Mouse (Mus musculus): ENCODE measurements around the gene Slc47a1. TPM values are rescaled to one million over a fixed set of nuclear protein-coding genes. Genes with fewer than 3 reads are reported as not detected.

Gene Slc47a1
- polyA plus RNA-seq, 1 experiment from 2014 or later, result 2.9 TPM

GRCm38 (mm10) chr11:61341233-61341632 lies 36.9 kb downstream of the Slc47a1 start:
- Histone ChIP-seq H3K9ac (replicated peaks; ENCODE audit: low read depth) (no peak overlapping the region), H3K36me3 (ENCODE audit: insufficient read depth, low read length) (no peaks in the 10 kb centered on the region), H3K4me3 (ENCODE audit: low read depth, low read length) (no peak overlapping the region), H3K27me3 (replicated peaks; ENCODE audit: insufficient read depth, low read length) (peaks cover 11% of the 10 kb centered on the region; the same call in 1 of the 2 replicates), H3K4me2 (replicated peaks; ENCODE audit: low read depth, low read length) (no peak overlapping the region), H3K9me3 (ENCODE audit: low read length) (no peaks in the 10 kb centered on the region), H3K4me1 (ENCODE audit: insufficient read depth, low read depth, low read length) (peaks cover 3% of the 10 kb centered on the region; the same call in 1 of the 2 replicates), H3K27ac (ENCODE audit: low read length) (no peak overlapping the region)
- no peak for DNase-seq (ENCODE audit: low spot score)
- no peak for TF ChIP-seq EP300 (IDR thresholded peaks at IDR 0.05)
- no peak for TF ChIP-seq CTCF (IDR thresholded peaks at IDR 0.05)
- WGBS, result 77% methylated on average over 4 of the region's 4 CpGs
- ATAC-seq, result no peak

- H3K9ac ChIP-seq (replicated peaks; ENCODE audit: low read depth), result no peak overlapping the region
- H3K27me3 ChIP-seq (replicated peaks; ENCODE audit: insufficient read depth, low read length), result peaks cover 11% of the 10 kb centered on the region; the same call in 1 of the 2 replicates
- H3K27ac ChIP-seq (ENCODE audit: low read length), result no peak overlapping the region
- peaks cover 3% of the 10 kb centered on the region; the same call in 1 of the 2 replicates for H3K4me1 ChIP-seq (ENCODE audit: insufficient read depth, low read depth, low read length)
- no peak overlapping the region for H3K4me2 ChIP-seq (replicated peaks; ENCODE audit: low read depth, low read length)
- DNase-seq (ENCODE audit: low spot score), result no peak
- no peak for TF ChIP-seq EP300 (IDR thresholded peaks at IDR 0.05)
- no peak for TF ChIP-seq CTCF (IDR thresholded peaks at IDR 0.05)
- H3K36me3 ChIP-seq (ENCODE audit: insufficient read depth, low read length), result no peaks in the 10 kb centered on the region
- WGBS, result 80% methylated on average over 4 of the region's 4 CpGs
- no peaks in the 10 kb centered on the region for H3K9me3 ChIP-seq (ENCODE audit: low read length)
- no peak overlapping the region for H3K4me3 ChIP-seq (ENCODE audit: low read depth, low read length)
- no peak for ATAC-seq
Measured at GRCm38 (mm10) chr11:61340374-61340773, 37.8 kb downstream of the Slc47a1 start.

- 61% methylated on average over 10 of the region's 10 CpGs for WGBS
- ATAC-seq (no peak), DNase-seq (ENCODE audit: low spot score) (peak; percentile 43)
- no peak overlapping the region for H3K4me2 ChIP-seq (replicated peaks; ENCODE audit: low read depth, low read length)
- H3K27me3 ChIP-seq (replicated peaks; ENCODE audit: insufficient read depth, low read length), result peaks cover 5% of the 10 kb centered on the region; the same call in 1 of the 2 replicates
- H3K27ac ChIP-seq (ENCODE audit: low read length), result no peak overlapping the region
- H3K4me3 ChIP-seq (ENCODE audit: low read depth, low read length), result no peak overlapping the region
- no peaks in the 10 kb centered on the region for H3K9me3 ChIP-seq (ENCODE audit: low read length)
- peaks cover 2% of the 10 kb centered on the region; the same call in 1 of the 2 replicates for H3K4me1 ChIP-seq (ENCODE audit: insufficient read depth, low read depth, low read length)
- TF ChIP-seq CTCF (IDR thresholded peaks at IDR 0.05) (peak; percentile 62), EP300 (IDR thresholded peaks at IDR 0.05) (no peak)
- H3K36me3 ChIP-seq (ENCODE audit: insufficient read depth, low read length), result no peaks in the 10 kb centered on the region
- H3K9ac ChIP-seq (replicated peaks; ENCODE audit: low read depth), result no peak overlapping the region
Measured at GRCm38 (mm10) chr11:61337586-61337985, 40.6 kb downstream of the Slc47a1 start.

- 57% methylated on average over 10 of the region's 10 CpGs for WGBS
- no peaks in the 10 kb centered on the region for H3K4me1 ChIP-seq (ENCODE audit: insufficient read depth, low read depth, low read length)
- no peak overlapping the region for H3K27ac ChIP-seq (ENCODE audit: low read length)
- H3K9me3 ChIP-seq (ENCODE audit: low read length), result no peaks in the 10 kb centered on the region
- H3K36me3 ChIP-seq (ENCODE audit: insufficient read depth, low read length), result no peaks in the 10 kb centered on the region
- no peak overlapping the region for H3K4me2 ChIP-seq (replicated peaks; ENCODE audit: low read depth, low read length)
- no peak for ATAC-seq
- no peak overlapping the region for H3K9ac ChIP-seq (replicated peaks; ENCODE audit: low read depth)
- DNase-seq (ENCODE audit: low spot score), result no peak
- H3K4me3 ChIP-seq (ENCODE audit: low read depth, low read length), result no peak overlapping the region
- no peaks in the 10 kb centered on the region for H3K27me3 ChIP-seq (replicated peaks; ENCODE audit: insufficient read depth, low read length)
- TF ChIP-seq EP300 (IDR thresholded peaks at IDR 0.05), result no peak
- TF ChIP-seq CTCF (IDR thresholded peaks at IDR 0.05), result no peak
Measured at GRCm38 (mm10) chr11:61320904-61321687, 57.0 kb downstream of the Slc47a1 start.

GRCm38 (mm10) chr11:61319923-61320567 lies 58.1 kb downstream of the Slc47a1 start:
- Histone ChIP-seq H3K9me3 (ENCODE audit: low read length) (no peaks in the 10 kb centered on the region), H3K4me2 (replicated peaks; ENCODE audit: low read depth, low read length) (no peak overlapping the region), H3K36me3 (ENCODE audit: insufficient read depth, low read length) (no peaks in the 10 kb centered on the region), H3K27ac (ENCODE audit: low read length) (no peak overlapping the region), H3K4me1 (ENCODE audit: insufficient read depth, low read depth, low read length) (no peaks in the 10 kb centered on the region), H3K9ac (replicated peaks; ENCODE audit: low read depth) (no peak overlapping the region), H3K27me3 (replicated peaks; ENCODE audit: insufficient read depth, low read length) (no peaks in the 10 kb centered on the region), H3K4me3 (ENCODE audit: low read depth, low read length) (no peak overlapping the region)
- ATAC-seq (peak; percentile 21), DNase-seq (ENCODE audit: low spot score) (no peak)
- TF ChIP-seq EP300 (IDR thresholded peaks at IDR 0.05) (no peak), CTCF (IDR thresholded peaks at IDR 0.05) (no peak)
- 47% methylated on average over 3 of the region's 3 CpGs for WGBS

- H3K9me3 ChIP-seq (ENCODE audit: low read length), result no peaks in the 10 kb centered on the region
- no peak overlapping the region for H3K4me2 ChIP-seq (replicated peaks; ENCODE audit: low read depth, low read length)
- H3K36me3 ChIP-seq (ENCODE audit: insufficient read depth, low read length), result no peaks in the 10 kb centered on the region
- TF ChIP-seq EP300 (IDR thresholded peaks at IDR 0.05), result no peak
- TF ChIP-seq CTCF (IDR thresholded peaks at IDR 0.05), result no peak
- no peak overlapping the region for H3K9ac ChIP-seq (replicated peaks; ENCODE audit: low read depth)
- no peaks in the 10 kb centered on the region for H3K4me1 ChIP-seq (ENCODE audit: insufficient read depth, low read depth, low read length)
- no peak overlapping the region for H3K4me3 ChIP-seq (ENCODE audit: low read depth, low read length)
- H3K27ac ChIP-seq (ENCODE audit: low read length), result no peak overlapping the region
- 39% methylated on average over 12 of the region's 12 CpGs for WGBS
- no peaks in the 10 kb centered on the region for H3K27me3 ChIP-seq (replicated peaks; ENCODE audit: insufficient read depth, low read length)
- ATAC-seq, result no peak
- DNase-seq (ENCODE audit: low spot score), result no peak
Measured at GRCm38 (mm10) chr11:61319233-61319922, 58.8 kb downstream of the Slc47a1 start.
